Mouse (Mus musculus) kidney, adult 8-10 months (tissue): ENCODE measurements at regions not wholly inside any gene's neighbourhood (a gene's known extent, or its start where the extent isn't known, plus 50 kb on each side); places are given as distances from the start of the nearest gene placed in this dataset.
A peak's percentile ranks its signal among the peaks of the same experiment; 100 is the strongest.

Source experiments
- DNase-seq, 2 experiments: peaks; one replicate each; pipeline ENCODE4 v3.0.0; 2022

- DNase-seq: no peak
These were observed 472.6 kb upstream of the Sall1 start for GRCm38 (mm10) chr8:89516602-89517001.

GRCm38 (mm10) chr8:89514270-89514669 is 470.3 kb upstream of the Sall1 start:
- no peak for DNase-seq

GRCm38 (mm10) chr8:89507639-89508038 is 463.7 kb upstream of the Sall1 start:
- DNase-seq: no peak

DNA sequence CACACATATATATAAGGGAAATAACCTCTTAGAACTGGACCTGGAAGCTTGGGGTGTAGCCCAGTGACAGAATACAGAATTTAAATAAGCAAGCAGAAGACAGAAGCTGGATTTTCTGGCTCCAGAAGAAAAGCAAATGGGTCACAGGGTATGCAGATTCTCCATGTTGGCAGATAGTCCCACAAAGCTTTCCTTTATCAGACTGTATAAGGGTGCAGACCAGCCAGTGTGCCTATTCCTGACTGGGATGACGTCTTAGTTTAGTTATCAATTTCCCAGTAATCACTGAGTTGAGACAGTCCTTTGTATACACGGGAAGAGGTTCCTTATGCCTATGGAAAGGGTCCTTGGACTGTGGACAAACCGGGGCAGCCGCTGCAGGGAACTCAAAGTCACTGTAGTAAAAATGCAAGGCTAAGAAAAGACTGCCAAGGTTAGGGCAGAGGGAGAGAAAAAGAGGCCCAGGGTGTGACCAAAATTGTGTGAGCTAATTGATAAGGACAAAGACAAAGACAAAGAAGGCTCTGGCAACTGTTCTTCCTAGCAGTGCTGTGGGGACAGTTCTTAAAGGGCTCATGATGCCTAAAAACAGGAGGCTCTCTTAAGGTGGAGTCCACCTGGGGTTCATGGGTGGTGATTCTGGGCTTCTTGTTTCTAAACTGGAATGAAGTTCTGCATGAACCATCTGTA is 459.7 kb upstream of the Sall1 start:
- DNase-seq: no peak

- no peak for DNase-seq
These were observed 459.1 kb upstream of the Sall1 start for GRCm38 (mm10) chr8:89503030-89503429.

- DNase-seq: no peak
These were observed 457.8 kb upstream of the Sall1 start for GRCm38 (mm10) chr8:89501756-89502155.

DNA sequence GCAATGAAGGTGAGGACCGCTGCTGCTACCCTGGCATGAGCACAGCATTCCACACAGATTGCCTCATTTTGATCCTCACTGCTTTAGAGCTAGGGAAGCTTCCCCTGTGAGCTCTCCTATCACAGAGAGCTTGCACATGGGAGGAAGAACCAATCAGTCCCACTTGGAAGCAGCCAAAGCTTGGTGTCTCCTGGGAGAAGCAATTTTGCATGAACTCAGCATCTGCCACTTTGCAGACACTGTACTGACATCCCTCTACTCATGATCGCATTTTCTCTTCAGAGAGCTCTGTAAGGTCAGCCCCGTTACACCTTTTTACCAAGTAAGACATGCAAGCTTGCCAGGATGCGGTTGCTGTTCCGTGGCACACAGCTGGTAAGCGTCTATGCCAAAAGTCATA is 455.9 kb upstream of the Sall1 start:
- DNase-seq: no peak

DNA sequence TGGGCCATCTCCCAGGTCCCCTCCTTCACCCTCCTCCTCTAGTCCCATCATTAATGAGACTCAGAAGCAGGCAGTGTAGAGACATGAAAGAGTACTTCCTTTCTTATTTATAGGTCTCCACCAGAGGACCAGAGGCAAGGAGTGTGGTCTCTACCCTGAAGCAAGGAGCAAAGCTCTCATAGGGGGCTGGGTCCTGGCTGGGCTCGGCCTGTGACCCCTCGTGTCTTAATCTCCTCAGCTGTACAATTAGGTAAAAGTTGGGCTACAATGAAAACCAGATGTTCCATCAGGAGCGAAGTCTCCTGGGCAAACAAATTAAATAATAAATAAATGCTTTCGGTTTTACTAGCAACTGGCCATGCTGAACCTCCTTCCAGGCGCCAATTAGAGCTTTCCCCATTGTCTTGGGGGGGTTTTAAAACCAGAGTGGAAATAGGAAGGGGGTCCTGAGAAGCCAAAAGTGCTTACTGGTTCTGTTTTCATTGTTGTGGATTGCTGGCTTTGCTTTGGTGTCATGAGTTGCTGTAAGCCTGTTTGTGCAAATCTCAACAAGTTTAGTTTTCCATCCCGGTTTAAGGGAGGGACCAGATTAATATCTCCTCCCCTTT is 454.2 kb upstream of the Sall1 start:
- DNase-seq: no peak

- DNase-seq: no peak
These were observed 448.4 kb upstream of the Sall1 start for GRCm38 (mm10) chr8:89492336-89492735.

DNA sequence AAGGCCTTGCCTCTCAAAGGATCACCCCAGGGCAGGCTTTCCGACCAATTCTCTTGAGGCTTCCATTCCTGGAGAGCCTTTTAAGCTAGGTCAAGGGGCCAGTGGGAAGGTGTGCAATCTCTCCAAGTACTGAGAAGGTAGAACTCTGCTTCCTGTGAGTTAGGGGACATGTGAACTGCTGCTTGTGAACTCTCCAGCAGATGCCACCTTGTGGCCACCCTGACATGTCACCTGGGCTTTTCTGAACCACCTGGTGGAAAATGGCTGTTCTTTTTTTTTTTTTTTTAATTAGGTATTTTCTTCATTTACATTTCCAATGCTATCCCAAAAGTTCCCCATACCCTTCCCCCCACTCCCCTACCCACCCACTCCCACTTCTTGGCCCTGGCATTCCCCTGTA is 438.5 kb upstream of the Sall1 start:
- DNase-seq: peak; percentile 19 to 40

DNA sequence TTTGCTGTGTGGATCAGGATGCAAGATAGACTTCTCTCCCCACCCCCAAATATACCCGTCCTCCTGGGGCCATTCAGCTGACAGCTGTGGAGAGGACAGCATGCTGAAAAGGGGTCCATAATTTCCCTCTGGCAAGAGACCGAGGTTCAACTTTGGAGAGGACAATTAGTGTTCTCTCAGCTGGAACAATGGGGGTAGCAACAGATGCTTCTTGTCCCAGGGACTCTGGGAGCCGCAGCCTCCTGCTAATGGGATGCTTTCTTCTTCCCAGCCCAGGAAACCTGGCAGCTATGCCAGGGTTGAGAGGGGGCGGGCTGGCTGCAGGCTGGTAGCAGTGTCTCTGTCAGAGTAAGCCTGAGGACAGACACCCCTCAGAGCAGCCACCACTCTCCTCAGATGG is 433.0 kb upstream of the Sall1 start:
- no peak for DNase-seq

DNA sequence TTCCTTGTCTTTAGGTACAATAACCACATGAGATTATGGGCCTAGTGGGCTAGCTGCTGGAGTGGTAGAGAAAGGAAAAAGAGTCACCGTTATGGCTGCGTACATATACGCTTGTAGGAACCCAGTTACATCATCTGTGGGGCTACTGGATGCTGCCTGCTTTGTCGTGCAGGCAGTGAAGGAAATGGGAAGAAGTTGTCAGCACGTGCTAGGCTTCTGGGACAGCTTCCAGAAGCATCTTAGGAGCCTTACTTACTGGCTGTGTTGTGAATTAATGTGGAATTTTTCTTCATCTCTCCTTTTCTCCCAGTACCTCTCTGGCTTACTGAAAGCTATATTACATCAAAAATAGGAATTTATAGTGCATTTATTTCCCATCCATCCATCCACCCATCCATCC is 427.2 kb upstream of the Sall1 start:
- DNase-seq: no peak

- DNase-seq: no peak
These were observed 424.8 kb upstream of the Sall1 start for GRCm38 (mm10) chr8:89468782-89469220.

DNA sequence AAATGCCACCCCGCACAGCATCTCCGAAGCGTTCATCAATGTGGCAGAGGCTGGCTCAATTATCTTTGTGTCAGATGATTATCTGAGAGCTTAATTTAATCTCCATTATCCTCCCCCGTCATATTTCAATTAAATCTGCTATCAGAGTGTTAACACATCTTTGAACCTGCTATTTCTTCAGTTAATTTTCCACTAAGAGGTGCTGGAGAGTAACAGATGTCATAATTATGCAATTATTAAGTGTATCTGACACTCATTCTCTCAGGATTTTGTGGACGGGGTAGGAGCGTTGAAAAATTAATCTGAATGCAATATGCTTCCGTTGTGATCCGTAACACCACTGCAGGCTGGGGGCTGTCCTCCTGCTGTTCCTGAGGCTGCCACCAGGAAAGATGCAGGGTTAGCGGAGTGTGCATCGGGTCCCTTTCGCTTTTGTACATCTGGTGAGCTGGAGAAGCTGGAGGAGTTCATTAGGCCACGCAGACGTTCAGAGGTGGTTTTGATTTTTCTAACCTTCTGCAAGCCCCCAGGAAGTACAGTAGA is 421.3 kb upstream of the Sall1 start:
- no peak for DNase-seq

GRCm38 (mm10) chr8:89456517-89456916 is 412.6 kb upstream of the Sall1 start:
- DNase-seq: peak in 1 of 2 experiments; percentile 35

- DNase-seq: no peak
These were observed 411.8 kb upstream of the Sall1 start for GRCm38 (mm10) chr8:89455731-89456130.

- peak in 1 of 2 experiments; percentile 2 for DNase-seq
These were observed 410.2 kb upstream of the Sall1 start for GRCm38 (mm10) chr8:89454197-89454596.

- DNase-seq: peak; percentile 22 to 43
These were observed 409.8 kb upstream of the Sall1 start for GRCm38 (mm10) chr8:89453724-89454123.

GRCm38 (mm10) chr8:89444466-89444865 is 400.5 kb upstream of the Sall1 start:
- DNase-seq: no peak

- no peak for DNase-seq
These were observed 395.3 kb upstream of the Sall1 start for GRCm38 (mm10) chr8:89439304-89439703.

DNA sequence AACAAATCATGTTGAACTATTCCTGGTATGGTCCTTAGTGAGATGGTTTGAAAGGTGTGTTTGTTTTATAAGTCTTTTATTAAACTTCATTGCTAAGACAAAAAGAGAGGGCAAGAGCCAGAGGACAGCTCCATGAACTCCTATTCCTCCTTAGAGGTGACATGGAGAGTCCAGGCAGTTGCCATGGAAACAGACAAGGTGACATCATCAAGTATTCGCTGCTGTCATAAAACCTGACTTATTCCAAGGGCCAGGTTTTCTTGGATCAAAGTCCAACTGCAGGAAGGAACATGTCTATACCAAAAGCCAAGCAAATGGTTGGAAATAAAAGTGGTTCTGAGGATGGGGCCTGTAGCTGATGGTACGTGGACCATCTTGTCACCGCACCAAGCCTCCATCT is 383.0 kb upstream of the Sall1 start:
- DNase-seq: no peak

DNA sequence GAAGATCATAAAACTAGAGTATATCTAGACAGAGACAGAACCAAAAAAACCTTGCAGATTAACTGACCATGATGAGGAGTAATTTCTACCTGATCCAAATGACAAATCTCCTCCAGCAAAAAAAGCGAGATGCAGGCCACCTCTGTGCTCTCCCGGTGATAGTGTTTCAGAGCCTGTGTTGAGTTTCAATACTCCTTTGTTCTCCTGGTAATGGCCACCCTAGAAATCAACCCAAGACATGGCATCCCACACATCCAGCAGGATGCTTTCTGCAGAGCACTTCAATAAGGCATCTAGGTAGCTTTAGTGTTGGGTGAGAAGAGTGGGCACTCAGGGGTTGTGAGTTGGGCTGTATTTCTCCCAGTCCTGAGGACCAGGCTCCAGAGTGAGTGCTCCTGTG is 371.3 kb upstream of the Sall1 start:
- DNase-seq: no peak

GRCm38 (mm10) chr8:89412500-89412899 is 368.5 kb upstream of the Sall1 start:
- no peak for DNase-seq

GRCm38 (mm10) chr8:89412046-89412445 is 368.1 kb upstream of the Sall1 start:
- DNase-seq: peak; percentile 12 to 15

DNA sequence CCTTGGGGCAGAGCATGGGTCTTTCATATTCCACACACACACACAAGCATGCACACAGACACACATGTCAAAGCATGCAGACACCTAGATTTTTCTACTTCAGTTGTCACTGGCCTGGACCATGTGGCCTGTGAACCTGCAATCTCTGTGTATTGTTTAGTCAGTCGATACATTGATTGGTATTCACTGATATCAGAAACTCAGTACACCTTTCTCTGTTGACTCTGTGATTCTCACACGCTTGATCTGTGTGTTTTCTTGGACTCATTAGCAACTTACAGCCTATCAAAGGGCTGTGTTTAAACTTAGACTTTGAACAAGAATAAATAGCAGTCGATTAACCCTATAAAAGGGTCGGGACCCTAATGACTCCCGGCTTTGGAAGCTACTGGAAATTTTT is 362.7 kb upstream of the Sall1 start:
- DNase-seq: no peak
